12 mouse cellular contexts compared by ENCODE assay signal in genomic region chr19:56395183-56395935, GRCm38 (mm10).
"Had no signal": no experiment of that assay in that cellular context is flagged by ENCODE, and none has a peak within 500 bp of the region (broad histone marks: within the 10 kb centered on the region; RNA-seq: fewer than 3 reads in every experiment).

No protein-coding gene starts in this region.

- H3K27ac ChIP-seq: kidney, postnatal 0 days; layer of hippocampus, adult 2 months; midbrain, embryonic 10.5 days; neural tube, embryonic 15.5 days; stomach, postnatal 0 days had no signal

- H3K36me3 ChIP-seq: midbrain, embryonic 10.5 days; neural tube, embryonic 15.5 days had no signal

- H3K4me3 ChIP-seq: layer of hippocampus, adult 2 months; neural tube, embryonic 15.5 days had no signal

- H3K9ac ChIP-seq: neural tube, embryonic 15.5 days had no signal

- DNase-seq: kidney, adult 9 months; kidney, postnatal 4 days; left cerebral cortex, postnatal 4 days; midbrain, embryonic 14.5 days; right cerebral cortex, adult 18-20 months; thymus, postnatal 25 days had no signal

- ATAC-seq: intestine, postnatal 0 days had no signal

- H3K9me3 ChIP-seq: midbrain, embryonic 10.5 days; neural tube, embryonic 15.5 days had no signal
